Mouse (Mus musculus) layer of hippocampus, postnatal 10 days (tissue): Measurements from ENCODE around the gene Akap2. TPM values are rescaled to one million over a fixed set of nuclear protein-coding genes. Genes with fewer than 3 reads are reported as not detected.
A peak's percentile ranks its signal among the peaks of the same experiment; 100 is the strongest.

Source experiments
- DNase-seq, 2 experiments: peaks; one replicate each; pipeline ENCODE4 v3.0.0; 2021; ENCODE audit warnings: low spot score in 2 of 2
- total RNA-seq, 2 experiments: library from RNA; stranded (reverse); gene quantifications; 2 replicates each; pipeline ENCODE4 v1.2.3; 2021

Gene Akap2
- total RNA-seq, 2 experiments from 2014 or later: 36.8 to 40.9 TPM

GRCm38 (mm10) chr4:57755085-57755484, 37.6 kb downstream of the Akap2 start:
- DNase-seq: no peak

GRCm38 (mm10) chr4:57757997-57758396, 40.5 kb downstream of the Akap2 start:
- DNase-seq: no peak

GRCm38 (mm10) chr4:57762424-57762823, 45.0 kb downstream of the Akap2 start:
- DNase-seq: no peak

GRCm38 (mm10) chr4:57764392-57764791, 46.9 kb downstream of the Akap2 start:
- DNase-seq: no peak

- DNase-seq: no peak
Measured at GRCm38 (mm10) chr4:57764926-57765325, 47.5 kb downstream of the Akap2 start.

GRCm38 (mm10) chr4:57765806-57766205, 48.3 kb downstream of the Akap2 start:
- DNase-seq: no peak

- DNase-seq: no peak
Measured at GRCm38 (mm10) chr4:57769007-57769406, 51.5 kb downstream of the Akap2 start.

GRCm38 (mm10) chr4:57770185-57770823, 52.8 kb downstream of the Akap2 start:
- DNase-seq: no peak

- DNase-seq: no peak
Measured at GRCm38 (mm10) chr4:57771558-57772219, 54.2 kb downstream of the Akap2 start.

GRCm38 (mm10) chr4:57772851-57773510, 55.5 kb downstream of the Akap2 start:
- DNase-seq: no peak

GRCm38 (mm10) chr4:57774517-57774916, 57.1 kb downstream of the Akap2 start:
- DNase-seq: no peak

- no peak for DNase-seq
Measured at GRCm38 (mm10) chr4:57775582-57775981, 58.1 kb downstream of the Akap2 start.

GRCm38 (mm10) chr4:57780403-57780802, 62.9 kb downstream of the Akap2 start:
- DNase-seq: no peak

GRCm38 (mm10) chr4:57780833-57781641, 63.6 kb downstream of the Akap2 start:
- DNase-seq: no peak

GRCm38 (mm10) chr4:57781994-57782393, 64.5 kb downstream of the Akap2 start:
- peak; percentile 32 to 58 for DNase-seq

GRCm38 (mm10) chr4:57782549-57783390, 65.3 kb downstream of the Akap2 start:
- DNase-seq: peak; percentile 11 to 21

GRCm38 (mm10) chr4:57783391-57783770, 65.9 kb downstream of the Akap2 start:
- DNase-seq: no peak

- DNase-seq: no peak
Measured at GRCm38 (mm10) chr4:57783853-57784600, 66.6 kb downstream of the Akap2 start.

GRCm38 (mm10) chr4:57788709-57789108, 71.3 kb downstream of the Akap2 start:
- DNase-seq: no peak

GRCm38 (mm10) chr4:57789118-57789517, 71.7 kb downstream of the Akap2 start:
- DNase-seq: no peak
